Mouse (Mus musculus) hindbrain, embryonic 14.5 days (tissue): ENCODE measurements around the gene Zbtb4. TPM values are rescaled to one million over a fixed set of nuclear protein-coding genes. Genes with fewer than 3 reads are reported as not detected.

ENCODE experiments used
- ATAC-seq: fragments of 200-750 bp; cut with Nextera tagmentation; 2 replicates; pipeline ENCODE4 v1.8.0; 2017; ENCODE audit warnings: moderate number of reproducible peaks, mild to moderate bottlenecking, moderate TSS enrichment, moderate library complexity; ENCODE audit not compliant: low FRiP score
- DNase-seq: peaks from one replicate; pipeline ENCODE4 v3.0.0-alpha.2; 2015; ENCODE audit warnings: low spot score
- H3K27ac ChIP-seq: fragments of 300-500 bp; sonication (generic); 2 replicates; pipeline ENCODE4 v1.5.1; 2014; ENCODE audit warnings: mild to moderate bottlenecking, moderate library complexity
- H3K27me3 ChIP-seq: fragments of 300-500 bp; sonication (generic); 2 replicates; pipeline ENCODE4 v1.6.1; 2014; ENCODE audit warnings: mild to moderate bottlenecking, low read length, mixed read lengths; ENCODE audit not compliant: control insufficient read depth, insufficient read depth
- H3K36me3 ChIP-seq: fragments of 300-500 bp; sonication (generic); replicated peaks from 2 replicates; pipeline ENCODE4 v1.6.1; 2014; ENCODE audit not compliant: control insufficient read depth, insufficient read depth
- H3K4me1 ChIP-seq: fragments of 300-500 bp; sonication (generic); replicated peaks from 2 replicates; pipeline ENCODE4 v1.6.1; 2014; ENCODE audit warnings: antibody characterized with exemption, low read length, mixed read lengths; ENCODE audit not compliant: control insufficient read depth, insufficient read depth
- H3K4me2 ChIP-seq: fragments of 300-500 bp; sonication (generic); replicated peaks from 2 replicates; pipeline ENCODE4 v1.6.1; 2014; ENCODE audit warnings: mild to moderate bottlenecking, moderate library complexity
- H3K4me3 ChIP-seq: fragments of 300-500 bp; sonication (generic); replicated peaks from 2 replicates; pipeline ENCODE4 v1.5.1; 2014; ENCODE audit warnings: mild to moderate bottlenecking, low read length
- H3K9ac ChIP-seq: fragments of 300-500 bp; sonication (generic); 2 replicates; pipeline ENCODE4 v1.6.1; 2014
- H3K9me3 ChIP-seq: fragments of 300-500 bp; sonication (generic); 2 replicates; pipeline ENCODE4 v1.6.1; 2016; ENCODE audit warnings: low read length; ENCODE audit not compliant: control insufficient read depth
- WGBS: fragments of 180-500 bp; shearing (Covaris S2); extraction: QIAGEN DNeasy Blood & Tissue Kit; methylation state at CpG from one replicate; pipeline ENCODE4 v1.1.7; 2014; 5-methylcytosine and 5-hydroxymethylcytosine counted together
- polyA plus RNA-seq: library from polyadenylated mRNA; unstranded; fragments of >200 nt; fragmentation: Nextera tagmentation; extraction: Ambion mirVana; gene quantifications from 2 replicates; pipeline ENCODE4 v1.2.1, GENCODE M21; 2014

Zbtb4 gene
- polyA plus RNA-seq, 1 experiment from 2014 or later: 4.6 TPM

GRCm38 (mm10) chr11:69793429-69793828, 27.7 kb downstream of the Zbtb4 start:
- no peak overlapping the region for H3K27ac ChIP-seq
- H3K4me1 ChIP-seq: no peaks in the 10 kb centered on the region; the same call in 1 of the 2 replicates
- H3K36me3 ChIP-seq: no peaks in the 10 kb centered on the region
- no peaks in the 10 kb centered on the region for H3K9me3 ChIP-seq
- peaks cover 14% of the 10 kb centered on the region for H3K27me3 ChIP-seq
- 67% methylated on average over 5 of the region's 5 CpGs for WGBS
- ATAC-seq: no peak
- H3K9ac ChIP-seq: no peak overlapping the region
- no peak for DNase-seq
- no peak overlapping the region for H3K4me2 ChIP-seq
- no peak overlapping the region for H3K4me3 ChIP-seq

GRCm38 (mm10) chr11:69795168-69795982, 29.7 kb downstream of the Zbtb4 start, which contains the start of gene Chrnb1:
Chrnb1 (minus strand) TSS chr11:69795943.
- DNase-seq (peak; percentile 83), ATAC-seq (peak; percentile 89)
- Histone ChIP-seq H3K27ac (no peak within 1 kb of the TSS), H3K27me3 (peaks cover 14% of the 10 kb centered on the region), H3K4me3 (peak within 1 kb of the TSS; percentile 29), H3K36me3 (no peaks in the 10 kb centered on the region), H3K4me1 (peaks cover 10% of the 10 kb centered on the region), H3K4me2 (peak within 1 kb of the TSS; percentile 58), H3K9me3 (no peaks in the 10 kb centered on the region), H3K9ac (no peak within 1 kb of the TSS)
- WGBS: 2% methylated on average over 52 of the region's 52 CpGs

GRCm38 (mm10) chr11:69795983-69796435, 30.3 kb downstream of the Zbtb4 start:
- H3K4me2 ChIP-seq: peak overlapping the region; percentile 58
- no peak for ATAC-seq
- peaks cover 10% of the 10 kb centered on the region for H3K4me1 ChIP-seq
- no peak overlapping the region for H3K9ac ChIP-seq
- H3K27ac ChIP-seq: no peak overlapping the region
- H3K27me3 ChIP-seq: peaks cover 14% of the 10 kb centered on the region
- peak overlapping the region; percentile 29 for H3K4me3 ChIP-seq
- H3K36me3 ChIP-seq: no peaks in the 10 kb centered on the region
- H3K9me3 ChIP-seq: no peaks in the 10 kb centered on the region
- DNase-seq: no peak
- WGBS: 3% methylated on average over 13 of the region's 13 CpGs

- Histone ChIP-seq H3K4me1 (peaks cover 22% of the 10 kb centered on the region), H3K9me3 (no peaks in the 10 kb centered on the region), H3K36me3 (no peaks in the 10 kb centered on the region), H3K4me2 (no peak overlapping the region), H3K9ac (no peak overlapping the region), H3K27ac (no peak overlapping the region), H3K4me3 (no peak overlapping the region), H3K27me3 (peaks cover 14% of the 10 kb centered on the region)
- ATAC-seq (no peak), DNase-seq (no peak)
- 73% methylated on average over 7 of the region's 7 CpGs for WGBS
Measured at GRCm38 (mm10) chr11:69797924-69798323, 32.2 kb downstream of the Zbtb4 start.

- Histone ChIP-seq H3K9ac (peak overlapping the region; percentile 70), H3K4me3 (peak overlapping the region; percentile 49), H3K9me3 (no peaks in the 10 kb centered on the region), H3K27ac (peak overlapping the region; percentile 90), H3K27me3 (peaks cover 16% of the 10 kb centered on the region), H3K4me1 (peaks cover 35% of the 10 kb centered on the region), H3K4me2 (peak overlapping the region; percentile 88), H3K36me3 (no peaks in the 10 kb centered on the region)
- WGBS: 17% methylated on average over 11 of the region's 12 CpGs
- DNase-seq (no peak), ATAC-seq (no peak)
Measured at GRCm38 (mm10) chr11:69799394-69800137, 33.9 kb downstream of the Zbtb4 start.

- Histone ChIP-seq H3K27ac (peak overlapping the region; percentile 90), H3K27me3 (peaks cover 17% of the 10 kb centered on the region), H3K9ac (peak overlapping the region; percentile 70), H3K4me3 (peak overlapping the region; percentile 49), H3K9me3 (no peaks in the 10 kb centered on the region), H3K4me2 (peak overlapping the region; percentile 88), H3K36me3 (no peaks in the 10 kb centered on the region), H3K4me1 (peaks cover 37% of the 10 kb centered on the region)
- DNase-seq (no peak), ATAC-seq (peak; percentile 32)
- 0% methylated on average over 11 of the region's 11 CpGs for WGBS
Measured at GRCm38 (mm10) chr11:69800138-69800391, 34.4 kb downstream of the Zbtb4 start.

- WGBS: 0% methylated on average over 35 of the region's 36 CpGs
- H3K27me3 ChIP-seq: peaks cover 21% of the 10 kb centered on the region
- peak overlapping the region; percentile 49 for H3K4me3 ChIP-seq
- peaks cover 37% of the 10 kb centered on the region for H3K4me1 ChIP-seq
- H3K36me3 ChIP-seq: no peaks in the 10 kb centered on the region
- H3K9me3 ChIP-seq: no peaks in the 10 kb centered on the region
- peak overlapping the region; percentile 88 for H3K4me2 ChIP-seq
- peak overlapping the region; percentile 70 for H3K9ac ChIP-seq
- peak; percentile 74 for DNase-seq
- peak overlapping the region; percentile 90 for H3K27ac ChIP-seq
- ATAC-seq: peak; percentile 69
Measured at GRCm38 (mm10) chr11:69800392-69801197, 34.9 kb downstream of the Zbtb4 start.

- Histone ChIP-seq H3K4me3 (peak within 1 kb of the TSS; percentile 49), H3K27me3 (peaks cover 26% of the 10 kb centered on the region), H3K4me2 (peak within 1 kb of the TSS; percentile 88), H3K4me1 (peaks cover 37% of the 10 kb centered on the region), H3K9me3 (no peaks in the 10 kb centered on the region), H3K9ac (peak within 1 kb of the TSS; percentile 70), H3K27ac (peak within 1 kb of the TSS; percentile 90), H3K36me3 (no peaks in the 10 kb centered on the region)
- 1% methylated on average over 33 of the region's 33 CpGs for WGBS
- no peak for ATAC-seq
- no peak for DNase-seq
Measured at GRCm38 (mm10) chr11:69801379-69801977, 35.8 kb downstream of the Zbtb4 start, which contains the start of gene Fgf11. Fgf11 (minus strand) TSS chr11:69801857.
